Mouse (Mus musculus) adrenal gland, postnatal 14 days (tissue): ENCODE measurements at regions not wholly inside any gene's neighbourhood (a gene's known extent, or its start where the extent isn't known, plus 50 kb on each side); places are given as distances from the start of the nearest gene placed in this dataset.

ENCODE experiments used
- DNase-seq: peaks from one replicate; pipeline ENCODE4 v3.0.0; 2021; ENCODE audit warnings: mixed read lengths

DNA sequence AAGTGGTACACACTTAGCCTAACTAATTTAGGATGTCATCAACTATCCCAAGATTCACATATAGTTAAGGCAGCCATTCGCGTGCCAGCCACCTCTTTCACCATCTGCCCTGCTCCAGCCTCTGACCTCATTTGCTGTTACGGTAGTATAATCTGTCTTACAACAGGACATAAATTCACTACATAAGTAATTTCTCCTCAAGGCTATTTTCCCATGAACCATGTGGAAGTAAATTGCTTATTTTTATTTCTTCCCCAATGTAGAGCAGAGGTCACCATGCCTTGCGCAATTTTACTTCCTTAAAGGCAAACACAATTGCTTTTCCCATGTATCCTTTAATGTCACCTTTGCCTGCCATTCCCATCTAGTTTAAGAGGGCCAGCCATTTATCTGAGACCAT is 341.2 kb upstream of the Tenm4 start:
- DNase-seq: no peak

DNA sequence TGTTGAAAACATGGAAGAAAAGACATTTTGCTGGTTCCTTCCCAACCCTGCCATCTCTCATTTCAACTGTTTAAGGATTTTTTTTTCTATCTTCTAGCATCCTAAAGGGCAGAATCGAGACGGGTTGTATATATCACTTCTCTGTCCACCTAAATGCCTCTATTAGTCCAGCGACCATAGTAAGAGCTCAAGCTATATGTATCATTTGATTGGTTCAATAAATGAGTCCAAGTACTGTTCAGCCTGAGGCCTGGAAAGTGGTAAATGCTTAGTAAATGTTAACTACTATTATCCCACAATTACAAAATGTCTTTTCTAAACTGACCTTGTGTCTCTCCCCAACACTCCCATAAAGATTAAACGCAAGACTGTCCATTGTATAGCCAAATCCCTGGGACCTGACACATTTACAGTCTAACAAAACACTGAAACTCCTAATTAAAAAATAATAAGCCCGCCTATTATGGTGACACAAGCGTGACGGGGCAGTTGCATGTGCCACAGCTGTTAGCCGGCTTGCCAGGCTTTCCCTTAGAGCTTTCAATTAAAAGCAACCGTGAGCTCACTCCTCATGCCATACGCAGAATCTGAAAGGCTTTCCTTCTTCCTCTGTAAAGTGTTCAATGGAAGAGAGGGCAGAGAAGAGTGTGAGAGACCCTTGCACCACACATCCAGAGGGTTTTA is 336.7 kb upstream of the Tenm4 start:
- no peak for DNase-seq

DNA sequence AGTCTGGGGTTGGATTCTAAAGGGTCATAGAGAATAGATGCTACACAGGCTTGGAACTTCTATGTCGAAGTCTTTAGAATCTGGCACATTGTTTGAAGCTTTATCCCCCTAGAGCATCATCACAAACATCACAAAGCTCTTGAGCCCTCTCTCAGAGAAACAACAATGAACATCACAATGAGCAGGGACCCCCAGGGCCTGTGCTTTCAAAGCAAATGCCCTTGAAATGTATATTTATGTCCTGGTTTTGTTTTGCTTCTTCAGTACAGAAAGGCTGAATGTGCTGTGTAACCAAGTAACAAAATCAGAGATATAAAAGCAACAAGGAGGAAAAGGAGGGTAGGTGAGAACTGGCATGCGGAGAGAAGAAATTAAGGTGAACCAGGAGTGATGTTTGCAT is 330.6 kb upstream of the Tenm4 start:
- DNase-seq: no peak

DNA sequence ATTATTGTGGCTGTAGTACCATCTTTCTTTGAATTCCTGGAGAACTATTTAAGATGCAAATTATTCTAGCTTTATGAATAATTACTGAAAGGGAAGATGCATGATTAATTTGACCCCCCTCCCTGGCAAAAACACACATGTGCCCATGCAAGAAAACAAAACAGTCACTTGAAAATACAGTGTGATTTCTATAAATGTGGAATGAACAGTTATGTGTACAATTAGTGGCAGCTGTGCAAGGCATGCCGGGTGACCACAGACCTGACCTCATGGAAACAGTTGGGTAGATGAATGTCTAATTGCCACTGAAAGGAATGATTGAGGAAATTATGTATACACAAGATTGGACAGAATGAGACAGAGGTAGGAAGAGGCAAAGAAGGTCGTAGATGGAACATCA is 321.2 kb upstream of the Tenm4 start:
- DNase-seq: no peak

DNA sequence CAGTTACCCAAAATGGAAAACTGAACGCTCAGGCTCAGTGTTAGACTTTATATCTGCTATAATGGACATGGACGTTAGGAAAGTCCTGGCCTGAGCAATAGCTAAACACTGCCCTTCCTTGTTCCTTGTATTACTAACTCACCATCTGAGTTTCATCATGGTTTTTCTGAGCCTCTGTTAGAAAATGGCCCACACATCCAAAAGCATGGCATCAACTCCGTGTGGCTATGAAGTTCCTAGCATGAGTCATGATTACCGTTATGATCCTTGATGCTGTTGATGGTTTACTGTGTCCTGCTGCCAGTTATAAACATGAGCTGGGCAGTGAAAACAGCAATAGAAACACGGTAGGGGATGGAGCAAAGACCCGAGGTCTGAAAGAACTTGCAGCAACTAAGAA is 318.4 kb upstream of the Tenm4 start:
- DNase-seq: no peak

DNA sequence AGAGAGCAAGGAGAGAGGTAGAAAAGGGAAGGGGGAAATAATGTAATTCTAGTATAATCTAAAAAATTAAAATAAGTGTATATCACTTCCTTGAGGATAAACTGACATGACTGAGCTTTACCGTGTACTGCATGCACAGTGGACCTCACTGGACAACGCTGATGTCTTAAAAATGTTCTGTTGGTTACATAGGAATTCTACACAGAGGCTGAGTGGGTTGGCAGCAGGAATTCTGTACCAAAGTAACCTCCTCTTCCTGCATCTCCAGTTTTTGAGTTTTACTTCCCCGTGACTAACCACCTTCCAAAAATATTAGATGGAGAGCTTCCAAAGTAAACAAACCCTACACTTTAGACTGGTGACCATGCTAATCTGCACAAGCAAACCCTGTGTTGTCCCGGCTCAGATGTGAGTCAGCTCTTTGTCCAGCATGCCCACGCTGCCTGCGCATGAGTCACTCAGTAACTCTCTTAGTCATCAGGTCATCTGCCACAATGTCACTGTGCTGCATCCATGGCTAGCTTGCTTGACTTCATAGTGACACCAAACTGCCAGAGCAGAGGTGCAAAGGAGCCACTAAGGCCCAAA is 317.7 kb upstream of the Tenm4 start:
- peak; percentile 72 for DNase-seq

DNA sequence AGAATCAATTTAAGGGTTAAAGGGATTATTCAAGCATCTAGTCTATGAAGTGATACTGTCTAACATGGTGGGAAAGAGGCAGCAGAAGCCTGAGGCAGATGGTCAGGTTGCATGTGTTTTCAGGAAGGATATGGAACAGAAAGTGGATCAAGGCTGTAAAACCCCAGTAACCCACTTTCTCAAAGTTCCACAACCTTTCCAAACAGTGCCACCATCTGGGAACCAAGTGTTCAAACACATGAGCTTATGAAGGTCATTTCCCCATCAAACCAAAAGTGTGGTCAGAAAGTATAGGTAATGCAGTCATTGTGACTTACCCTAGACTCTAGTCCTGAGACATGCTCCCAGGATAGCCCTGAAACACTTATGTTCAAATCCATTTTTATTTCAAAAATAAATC is 312.8 kb upstream of the Tenm4 start:
- peak; percentile 5 for DNase-seq

DNA sequence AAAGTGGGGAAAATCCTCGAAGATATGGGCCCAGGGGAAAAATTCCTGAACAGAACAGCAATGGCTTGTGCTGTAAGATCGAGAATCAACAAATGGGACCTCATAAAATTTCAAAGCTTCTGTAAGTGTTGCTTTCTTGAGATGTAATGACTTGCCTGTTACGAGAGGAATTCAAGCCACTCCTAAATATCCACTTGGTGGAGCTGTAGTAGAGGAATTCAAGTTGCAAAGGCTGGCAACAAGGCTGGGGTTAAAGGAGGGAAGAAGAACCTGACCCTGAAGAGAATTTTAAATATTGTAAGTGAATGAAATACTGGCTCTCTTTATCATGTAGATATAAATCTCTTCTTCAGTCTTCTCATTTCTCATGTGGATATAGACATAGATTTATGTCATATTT is 306.8 kb upstream of the Tenm4 start:
- DNase-seq: peak; percentile 5

DNA sequence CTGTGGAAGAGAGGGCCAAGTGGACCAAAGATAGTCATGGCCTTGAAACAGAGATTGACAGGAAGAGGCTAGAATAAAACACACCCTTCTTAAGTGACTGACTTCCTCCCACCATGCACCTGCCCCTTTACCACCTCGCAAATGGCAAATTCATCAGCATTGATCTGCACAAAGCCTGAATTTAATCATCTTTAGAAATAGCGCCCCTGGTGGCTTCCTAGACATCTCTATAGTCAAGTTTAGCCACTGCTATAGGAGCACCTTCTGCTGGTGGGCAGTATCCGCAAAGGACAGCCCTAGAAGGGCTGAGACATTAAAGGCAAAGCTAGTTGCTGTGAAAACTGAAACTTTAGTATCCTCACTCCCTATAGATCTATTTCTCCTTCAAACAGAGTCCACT is 305.8 kb upstream of the Tenm4 start:
- peak; percentile 3 for DNase-seq

DNA sequence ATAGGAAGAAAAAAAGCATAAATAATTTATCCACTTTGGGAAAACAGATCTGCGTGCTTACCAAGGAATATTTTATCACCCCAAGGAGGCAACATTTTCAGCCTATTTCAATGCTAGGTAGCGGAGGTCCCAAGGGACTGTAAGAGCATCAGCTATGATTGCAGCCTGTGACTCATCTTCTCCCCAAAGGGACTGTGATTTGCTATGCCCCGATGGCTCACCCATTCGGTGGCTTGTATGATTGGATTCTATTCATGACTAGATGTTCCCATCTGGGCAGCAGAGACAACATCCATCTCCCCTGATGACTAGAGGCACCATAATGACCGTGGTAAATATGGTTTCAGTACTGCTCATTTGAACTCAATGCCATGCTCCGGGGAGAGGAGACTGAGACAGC is 302.3 kb upstream of the Tenm4 start:
- DNase-seq: no peak

DNA sequence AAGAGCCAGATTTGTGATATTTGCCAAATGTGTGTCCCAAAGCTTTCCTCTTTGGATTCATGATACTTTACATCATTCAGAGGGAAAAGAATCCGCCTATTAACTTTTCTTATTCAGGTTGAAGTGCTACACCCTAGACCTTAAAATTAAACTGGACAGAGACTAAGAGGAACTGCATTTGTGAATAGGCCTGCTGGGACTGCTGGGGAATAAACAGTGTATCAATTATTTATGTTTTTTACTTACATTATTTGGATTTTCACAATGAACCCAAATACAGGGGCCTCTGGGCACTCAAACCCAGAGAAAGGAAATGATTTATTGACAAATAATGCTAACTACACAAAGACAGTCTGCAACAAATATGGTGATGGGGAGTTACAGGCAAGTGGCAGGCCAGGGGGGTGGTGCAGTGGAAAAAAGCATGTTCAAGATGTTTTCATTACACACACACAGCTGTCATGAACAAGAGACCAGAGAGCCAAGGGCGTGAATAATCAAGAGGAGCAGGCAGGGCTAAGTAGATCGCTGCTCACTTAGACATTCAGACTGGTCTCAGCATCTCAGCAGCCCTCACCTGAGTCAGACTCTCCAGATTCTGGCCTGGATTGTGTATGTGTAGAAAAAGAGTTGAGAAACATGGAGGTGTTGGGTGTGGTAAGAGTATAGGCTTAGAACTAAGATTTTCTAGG is 290.3 kb upstream of the Tenm4 start:
- no peak for DNase-seq

DNA sequence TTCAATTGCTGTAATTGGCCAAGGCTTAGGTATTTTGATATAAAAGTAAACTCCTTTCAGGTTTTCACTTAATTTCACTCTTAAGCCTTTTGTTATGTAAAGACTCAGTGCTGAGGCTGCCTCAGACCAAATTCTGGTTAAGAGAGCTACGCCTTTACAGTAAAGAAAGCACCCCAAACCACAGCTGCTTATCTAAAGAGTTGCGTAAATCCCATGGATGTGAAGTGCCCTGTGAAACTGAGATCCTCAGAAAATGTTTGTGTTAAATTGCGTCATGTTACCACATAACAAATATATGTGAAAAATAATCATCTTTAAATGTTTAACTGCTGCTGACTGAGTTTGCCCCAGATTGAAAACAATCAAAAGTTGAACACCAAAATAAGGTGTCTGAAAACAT is 269.5 kb upstream of the Tenm4 start:
- no peak for DNase-seq

DNA sequence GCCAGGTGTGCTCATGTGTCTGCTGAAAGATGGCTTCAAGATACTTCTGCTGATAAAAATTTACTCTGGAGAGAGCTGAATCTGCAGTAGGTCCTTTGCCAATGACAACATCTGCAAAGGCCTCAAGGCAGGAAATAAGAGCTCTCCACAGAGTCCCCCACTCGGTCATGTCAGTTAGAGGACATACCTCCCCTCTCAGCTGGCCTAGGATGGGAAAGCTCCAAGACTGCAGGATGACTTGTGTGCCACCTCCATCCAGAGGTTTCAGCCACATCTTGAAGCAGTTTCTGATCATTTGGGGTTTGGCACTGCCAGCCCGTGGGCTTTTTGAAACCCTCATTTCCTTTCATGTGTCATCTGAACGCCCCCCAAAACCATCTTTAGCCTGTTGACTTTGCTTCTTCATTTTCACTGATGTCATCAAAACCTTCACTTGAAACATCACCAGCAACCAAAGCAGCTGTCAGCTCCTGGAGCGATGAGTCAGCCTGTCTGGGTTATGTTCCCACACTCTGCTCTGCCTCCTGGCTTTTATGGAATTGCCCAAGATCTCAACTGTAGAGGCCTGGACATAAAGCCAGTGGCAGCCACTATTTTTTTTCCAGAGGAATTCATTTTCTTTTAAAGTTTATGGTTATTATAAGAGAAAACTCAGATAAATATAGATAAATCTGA is 256.5 kb upstream of the Tenm4 start:
- DNase-seq: no peak

DNA sequence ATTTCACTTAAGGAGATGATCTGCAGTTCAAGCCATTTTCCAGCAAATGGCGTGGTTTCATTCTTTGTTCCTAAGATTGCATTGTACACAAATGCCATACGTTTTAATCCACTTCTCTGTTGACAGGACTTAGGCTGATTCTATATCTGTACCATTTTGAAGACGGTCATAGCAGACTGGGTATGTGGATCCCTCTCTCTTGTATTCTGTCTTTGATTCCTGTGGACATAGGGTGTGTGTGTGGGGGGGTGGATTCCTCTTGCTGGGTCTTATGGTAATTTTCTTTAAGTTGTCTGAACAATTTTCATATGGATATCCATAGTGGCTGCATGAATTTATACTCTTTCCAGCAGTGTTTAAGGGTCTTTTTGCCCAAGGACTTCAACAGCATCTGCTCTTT is 251.1 kb upstream of the Tenm4 start:
- DNase-seq: no peak

DNA sequence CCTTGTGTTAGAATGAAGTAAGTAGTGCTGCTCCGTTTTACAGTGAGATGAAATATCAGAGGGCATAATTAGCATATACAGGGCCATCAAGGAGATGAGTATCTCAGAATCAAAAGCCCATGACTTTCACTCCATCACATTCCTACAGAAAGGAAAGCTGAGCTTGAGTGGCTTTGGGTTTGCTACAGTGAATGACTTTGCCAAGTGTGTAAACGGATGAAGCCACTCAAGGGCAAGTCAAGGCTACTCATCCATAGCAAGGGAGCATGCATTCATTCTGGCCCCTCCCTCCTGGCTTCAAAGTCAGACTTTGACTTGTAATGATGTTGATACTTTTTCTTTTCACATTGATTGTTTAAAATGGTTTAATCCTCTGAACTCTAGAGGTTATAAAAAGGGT is 246.2 kb upstream of the Tenm4 start:
- no peak for DNase-seq

DNA sequence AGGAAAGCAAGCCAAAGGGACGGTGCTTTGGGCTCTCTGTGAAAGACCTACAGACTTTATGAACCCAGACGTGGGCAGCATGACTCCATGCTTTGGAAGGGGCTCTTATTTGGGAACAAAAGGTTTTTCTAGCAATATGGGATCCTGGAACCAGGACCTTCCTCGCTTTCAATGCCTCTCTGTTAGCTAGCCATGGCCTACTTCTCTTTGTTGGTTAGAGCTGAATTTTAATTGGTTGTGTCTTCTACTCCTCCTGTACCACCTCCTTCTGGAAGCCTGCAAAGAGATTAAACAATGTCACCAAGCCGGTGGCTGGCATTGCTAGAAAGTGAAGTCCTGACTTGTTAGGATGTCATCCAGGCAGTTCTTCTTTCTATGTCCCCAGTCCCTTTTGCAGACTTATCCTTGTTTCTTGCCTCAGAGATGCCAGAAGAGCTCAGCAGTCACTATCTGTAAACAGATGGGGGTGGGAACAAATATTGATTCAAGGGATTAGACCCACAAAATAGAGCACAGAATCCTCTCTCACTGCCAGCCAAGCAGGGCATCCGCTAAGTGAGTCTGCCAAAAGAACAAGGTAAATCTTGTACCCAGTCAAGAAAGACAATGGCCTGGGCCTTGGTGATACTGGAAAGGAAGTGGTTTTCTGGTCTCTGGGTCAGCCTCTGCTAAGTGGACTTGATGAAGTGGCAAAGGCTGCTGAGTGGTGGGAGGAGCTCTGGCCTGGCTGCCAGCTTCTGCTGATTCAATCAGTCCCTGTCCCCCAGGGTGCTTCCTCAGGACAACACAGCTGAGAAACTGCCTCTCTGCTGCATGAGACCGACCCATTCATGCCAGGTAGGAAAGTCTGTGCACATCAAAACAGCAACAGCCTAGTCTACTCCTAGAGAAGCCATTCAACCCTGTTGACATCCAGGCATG is 244.7 kb upstream of the Tenm4 start:
- DNase-seq: no peak

DNA sequence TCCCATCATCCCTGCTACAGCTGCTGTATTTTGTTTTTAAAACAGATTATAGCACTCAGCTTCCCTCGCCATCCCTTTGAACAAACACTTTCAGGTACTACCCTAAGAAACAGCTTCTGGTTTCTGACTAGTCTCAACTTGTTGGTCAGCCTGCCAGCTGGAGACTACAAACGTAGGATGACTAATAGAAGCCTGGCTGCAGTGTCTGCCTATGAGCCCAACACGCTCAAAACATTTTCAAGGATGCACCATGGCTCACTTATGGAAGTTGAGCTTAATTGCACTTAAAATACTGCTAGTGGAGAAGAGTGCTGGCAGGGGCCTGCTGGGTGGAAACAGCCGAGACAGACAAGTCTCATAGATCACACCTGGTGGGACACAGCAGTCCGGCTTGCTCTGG is 234.4 kb upstream of the Tenm4 start:
- peak; percentile 11 for DNase-seq

DNA sequence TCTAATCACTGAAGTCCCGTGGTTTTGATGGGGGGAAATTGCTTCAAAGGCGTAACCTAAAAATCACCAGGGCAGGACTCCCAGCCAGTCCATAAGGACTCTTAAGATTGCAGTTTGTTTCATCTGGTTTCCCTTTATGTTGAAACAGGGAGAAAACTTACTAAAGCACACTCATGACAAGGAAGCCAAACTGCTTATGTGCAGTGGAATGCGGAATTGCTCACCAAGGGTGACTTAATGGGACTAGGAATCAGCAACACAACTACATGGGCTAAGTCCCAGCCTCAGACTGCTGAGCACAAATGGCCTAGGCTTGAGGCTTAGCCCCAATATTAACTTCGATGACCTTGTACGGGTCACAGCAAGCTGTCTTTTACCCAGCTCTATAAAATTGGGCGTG is 227.6 kb upstream of the Tenm4 start:
- DNase-seq: no peak

DNA sequence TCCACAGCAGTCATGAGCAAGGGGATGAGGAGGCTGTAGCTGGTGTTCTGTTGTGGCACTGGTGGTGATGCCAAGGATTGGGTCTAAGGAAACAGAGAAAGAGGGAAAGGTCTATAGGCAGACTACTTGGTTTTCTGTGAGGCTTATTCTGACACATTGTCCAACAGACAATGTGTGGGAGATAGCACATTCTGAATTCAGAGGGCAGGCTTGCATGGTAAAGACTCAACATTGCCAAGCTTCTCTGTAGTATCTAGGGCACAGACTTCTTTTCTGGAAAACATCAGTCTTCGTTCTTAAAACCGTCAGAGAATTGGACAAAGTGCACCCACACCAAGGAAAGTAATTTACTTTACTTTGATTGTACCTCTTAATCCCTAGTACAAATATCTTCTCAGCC is 218.7 kb upstream of the Tenm4 start:
- DNase-seq: no peak

DNA sequence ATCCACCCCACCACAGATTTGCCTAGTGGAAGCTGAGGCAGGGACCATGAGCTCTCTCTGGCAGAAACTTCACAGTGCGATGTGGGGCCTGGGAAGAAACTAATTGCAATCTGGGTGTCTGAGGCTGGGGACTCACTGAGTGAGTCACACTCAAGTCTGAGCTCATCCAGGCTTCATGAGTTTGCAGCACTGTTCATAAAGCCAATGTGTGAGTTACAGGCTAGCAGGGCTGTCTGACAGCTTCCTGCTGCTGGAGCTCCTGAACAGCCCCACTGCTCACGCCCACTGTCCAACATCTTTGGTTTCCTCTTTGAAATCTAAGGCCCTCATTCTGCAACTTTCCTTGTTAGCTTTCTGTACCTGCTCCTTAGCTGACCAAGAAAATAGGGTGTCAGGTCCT is 216.5 kb upstream of the Tenm4 start:
- DNase-seq: no peak

DNA sequence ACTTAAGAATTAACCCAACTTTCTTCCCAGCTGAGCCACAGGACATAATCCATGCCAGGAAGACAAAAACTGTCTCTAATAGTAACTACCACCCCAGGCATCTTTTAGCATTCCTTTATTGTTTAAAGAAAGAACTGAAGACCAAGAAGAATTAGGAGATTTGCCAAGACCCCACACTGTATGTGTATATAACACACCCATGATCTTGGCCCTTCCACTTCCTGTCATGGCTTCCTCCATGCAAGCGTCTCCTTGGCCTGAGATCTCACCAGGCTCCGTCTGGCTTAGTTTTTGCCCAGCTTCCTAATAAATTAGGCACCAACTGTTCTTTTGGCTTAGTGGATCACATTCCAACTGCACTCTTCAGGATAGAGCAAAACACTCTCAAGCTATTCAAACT is 215.9 kb upstream of the Tenm4 start:
- DNase-seq: no peak

DNA sequence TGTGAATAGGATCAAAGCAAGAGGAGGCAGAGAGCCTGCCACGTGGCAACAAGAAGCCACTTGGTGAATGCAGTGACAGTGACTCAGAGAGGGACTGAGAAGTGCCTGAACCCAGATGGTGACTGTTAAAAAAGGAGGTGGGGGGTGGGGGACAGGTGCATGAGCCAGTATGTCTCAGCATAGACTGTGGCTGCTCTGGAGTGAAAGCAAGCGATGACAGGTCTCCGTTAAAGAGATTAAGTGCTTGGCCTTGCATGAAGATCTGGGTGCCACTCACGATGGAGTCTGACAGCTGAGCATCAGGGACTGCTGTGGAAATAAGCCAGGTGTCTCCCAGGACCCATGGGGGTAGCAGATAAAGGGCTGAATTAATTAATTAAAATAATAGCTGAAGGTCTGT is 212.0 kb upstream of the Tenm4 start:
- DNase-seq: no peak
